Mouse (Mus musculus) c-Kit-positive CD71-positive TER-119-negative erythroid progenitor cells, embryonic 14.5 days (primary cell): ENCODE measurements around the gene Ifih1.

ENCODE experiments used
- DNase-seq: peaks from one replicate; pipeline ENCODE4 v3.0.0-alpha.2; 2013; ENCODE audit warnings: low read depth

Ifih1 gene

DNA sequence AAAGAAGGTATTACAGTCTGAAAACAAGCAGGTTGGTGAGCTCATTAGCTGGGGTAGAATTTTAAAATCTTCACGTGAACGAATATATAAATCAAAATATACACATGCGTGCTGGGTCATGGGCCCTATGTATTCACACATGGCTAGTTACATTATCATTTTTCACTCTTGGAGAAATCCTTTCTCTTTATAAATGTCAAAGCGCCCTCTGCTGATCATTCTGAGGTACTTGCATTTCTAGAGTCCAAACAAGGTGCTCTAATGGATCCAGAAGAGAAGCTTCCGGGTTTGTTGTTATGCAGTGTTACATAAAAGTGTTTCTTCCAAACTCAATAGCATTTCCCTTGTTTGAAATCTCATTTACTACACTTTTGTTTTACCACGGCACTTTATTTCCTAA lies 15.6 kb downstream of the Ifih1 start:
- DNase-seq, result peak; percentile 56

DNA sequence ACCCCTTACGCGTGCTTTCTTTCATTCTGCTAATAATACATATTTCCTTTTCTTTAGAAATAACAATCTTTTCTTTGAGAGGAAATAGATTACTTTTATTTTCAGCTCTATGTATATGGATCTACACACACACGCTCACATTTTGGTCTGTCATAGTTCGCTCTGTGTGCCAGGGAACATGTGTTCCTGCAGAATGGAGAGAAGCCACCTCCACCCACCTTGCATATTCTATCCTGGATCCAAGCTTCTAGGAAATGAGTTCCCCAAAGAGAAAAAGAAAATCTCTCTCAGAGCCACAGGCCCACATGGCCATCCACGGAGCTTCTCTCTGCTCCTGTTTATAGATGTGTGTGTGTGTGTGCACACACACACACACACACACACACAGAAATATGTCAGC lies 17.7 kb downstream of the Ifih1 start:
- no peak for DNase-seq

DNA sequence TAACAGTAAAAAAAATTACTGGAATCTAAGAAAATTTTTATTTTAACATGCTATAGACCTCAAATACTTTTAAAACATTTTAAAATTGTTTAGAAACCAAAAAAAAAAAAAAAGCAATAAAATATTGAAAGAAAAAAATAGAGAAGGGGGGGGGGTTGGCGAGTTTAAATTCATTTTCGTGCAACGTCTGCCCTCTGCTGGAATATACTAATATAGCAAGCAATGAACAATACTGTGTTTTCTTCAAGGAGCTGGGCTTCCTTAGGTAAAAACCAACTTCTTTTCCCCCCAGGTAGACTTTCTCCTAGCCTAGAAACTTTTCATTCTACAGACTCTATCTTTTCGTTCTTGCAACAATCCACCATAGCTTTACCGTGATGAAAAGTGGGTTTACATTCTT lies 18.3 kb downstream of the Ifih1 start:
- DNase-seq, result no peak

DNA sequence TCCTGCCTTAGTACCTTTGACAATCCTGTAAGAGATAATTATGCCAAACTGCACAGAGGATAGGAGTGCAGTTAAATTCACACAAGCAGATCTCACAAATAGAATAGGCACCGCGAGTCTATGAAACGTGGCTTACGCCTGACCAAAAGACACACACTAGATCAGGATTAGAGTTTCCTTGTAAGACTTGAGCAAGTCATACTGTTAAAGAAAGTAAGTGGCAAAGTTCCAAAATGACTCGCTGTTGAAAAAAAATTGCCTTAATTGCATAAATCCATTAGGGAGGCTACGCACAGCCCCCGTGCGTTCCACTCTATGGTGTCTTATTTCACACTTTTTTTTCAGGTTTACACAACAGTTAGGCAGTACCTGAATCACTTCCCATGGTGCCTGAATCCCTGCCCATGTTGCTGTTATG lies 23.0 kb downstream of the Ifih1 start:
- no peak for DNase-seq

DNA sequence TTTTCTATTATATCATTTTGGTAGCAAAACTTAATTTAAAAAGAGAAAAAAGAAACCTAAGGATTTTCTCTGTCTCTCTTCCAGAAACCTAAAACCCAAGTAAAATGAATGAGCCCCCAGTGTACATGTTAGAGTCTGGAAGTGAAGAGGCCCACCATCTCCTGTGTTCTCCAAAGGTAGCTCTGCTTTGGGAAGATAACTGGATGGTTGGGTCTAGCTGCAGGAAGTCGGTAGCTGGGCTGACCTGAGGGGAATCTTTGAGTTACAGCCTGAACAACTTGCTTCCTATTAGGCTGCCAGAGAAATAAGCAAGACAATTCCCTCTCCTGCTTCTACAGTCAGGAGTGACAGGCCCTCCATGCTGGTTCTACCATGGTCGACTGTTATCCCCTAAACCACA lies 26.4 kb downstream of the Ifih1 start:
- DNase-seq, result no peak

DNA sequence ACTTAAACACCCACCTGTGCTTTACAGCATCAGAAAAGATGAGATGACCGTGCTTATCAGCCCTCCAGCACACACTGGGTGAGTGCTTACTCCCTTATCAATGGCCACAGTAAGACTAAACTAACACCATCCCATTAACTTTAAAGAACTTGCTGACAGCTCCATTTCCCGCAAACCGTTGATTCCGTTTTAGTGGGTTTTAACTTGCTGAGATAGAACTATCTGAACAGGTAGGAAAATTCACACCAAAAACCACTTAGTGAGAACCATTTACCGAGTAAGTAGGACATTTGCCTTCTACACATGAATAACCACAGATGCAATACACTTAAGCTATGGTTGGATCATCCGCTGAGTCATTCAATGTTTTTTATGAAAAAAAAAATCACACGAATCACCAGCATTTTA lies 27.1 kb downstream of the Ifih1 start:
- DNase-seq, result peak; percentile 76

DNA sequence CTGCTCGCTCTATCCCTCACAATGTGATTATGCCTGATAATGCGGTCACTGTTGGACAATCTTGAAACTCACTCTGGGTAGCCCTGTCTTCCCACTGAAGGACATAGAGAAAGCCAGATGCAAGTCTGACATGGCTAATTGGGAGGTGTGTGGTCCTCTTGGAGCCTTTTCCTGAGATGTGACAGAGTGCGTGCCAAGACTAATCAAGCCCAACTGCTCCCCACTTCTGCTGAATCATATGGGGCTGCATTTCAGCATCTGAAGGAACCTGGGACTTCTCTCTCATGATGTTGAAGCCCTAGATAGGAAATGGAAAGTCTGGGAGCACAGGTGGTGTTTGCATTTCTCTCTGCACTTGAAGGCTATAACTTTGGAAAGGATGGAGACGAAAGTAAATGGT lies 32.9 kb downstream of the Ifih1 start:
- DNase-seq, result no peak

DNA sequence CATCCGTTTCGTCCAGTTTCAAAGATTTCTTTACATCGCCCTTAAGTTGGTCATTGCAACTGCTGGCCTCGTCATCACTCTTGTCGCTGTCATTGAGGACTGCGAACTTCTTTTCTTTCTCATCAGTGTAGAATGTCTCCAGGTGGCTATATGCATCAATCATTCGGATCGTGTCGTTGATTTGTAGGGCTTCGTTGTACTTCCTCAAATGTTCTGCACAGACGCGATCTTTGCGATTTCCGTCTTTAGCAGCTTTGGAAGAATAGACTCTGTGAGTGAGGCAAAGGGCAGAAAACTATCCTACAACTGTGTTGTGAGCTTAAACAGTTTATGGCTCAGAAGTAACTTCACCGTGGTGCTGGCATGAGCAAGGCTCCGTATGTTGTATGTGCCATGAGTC lies 39.9 kb downstream of the Ifih1 start:
- DNase-seq, result no peak

DNA sequence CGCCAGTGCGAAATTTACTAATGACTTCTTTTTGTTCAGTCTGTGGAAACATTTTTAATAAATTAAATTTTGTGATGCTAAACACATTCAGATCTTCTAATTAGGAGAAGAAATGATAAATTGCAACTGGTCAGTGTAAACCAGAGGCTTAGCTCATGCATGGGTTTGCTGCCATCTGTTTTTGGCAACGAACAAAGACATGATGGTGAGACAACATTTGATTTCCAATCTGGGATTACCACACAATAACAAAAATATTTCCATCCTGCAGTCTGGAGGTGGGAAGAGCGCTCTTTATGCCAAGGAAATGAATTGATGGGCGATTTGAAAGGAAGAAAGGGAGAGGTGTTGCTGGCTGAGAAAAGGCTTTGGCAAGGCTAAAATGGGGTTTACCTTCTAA lies 42.5 kb downstream of the Ifih1 start:
- no peak for DNase-seq

DNA sequence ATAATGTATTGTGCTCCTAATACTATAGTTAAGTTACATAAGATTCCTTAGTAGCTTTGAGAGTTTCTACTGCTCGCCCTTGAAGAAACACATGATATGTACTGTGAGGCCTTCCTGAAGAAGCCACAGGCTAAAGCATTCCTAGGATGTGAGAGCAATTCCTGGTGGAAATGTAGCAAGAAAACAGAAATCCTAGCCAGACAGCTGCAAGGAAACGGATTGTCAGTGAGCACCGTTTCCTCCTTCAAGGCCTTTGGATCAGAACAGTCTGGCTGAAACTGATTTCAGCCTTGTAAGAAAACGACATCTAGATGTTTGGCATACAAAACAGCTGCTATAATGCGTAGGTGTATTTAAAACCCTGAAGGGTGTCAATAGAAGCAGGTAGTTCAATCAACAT lies 49.5 kb downstream of the Ifih1 start:
- DNase-seq, result no peak

DNA sequence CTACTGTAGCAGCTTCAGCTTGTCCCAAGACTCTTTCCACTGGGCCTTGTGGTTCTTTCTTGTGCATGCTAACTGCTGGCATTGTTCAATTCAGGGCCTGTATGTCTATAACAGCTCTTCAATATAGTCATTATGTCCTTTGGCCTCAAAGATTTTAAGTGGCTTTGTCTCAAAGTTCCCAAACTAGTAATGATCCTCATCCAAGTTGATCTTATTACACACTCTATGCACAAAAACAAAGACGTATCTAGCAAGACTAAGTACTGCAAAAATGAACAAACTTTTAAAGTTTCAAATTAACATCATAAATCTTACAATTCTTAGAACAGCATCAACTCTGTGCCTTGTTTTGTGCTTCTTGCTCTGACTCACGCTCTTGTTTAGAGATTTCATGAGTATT lies 51.6 kb downstream of the Ifih1 start:
- no peak for DNase-seq

DNA sequence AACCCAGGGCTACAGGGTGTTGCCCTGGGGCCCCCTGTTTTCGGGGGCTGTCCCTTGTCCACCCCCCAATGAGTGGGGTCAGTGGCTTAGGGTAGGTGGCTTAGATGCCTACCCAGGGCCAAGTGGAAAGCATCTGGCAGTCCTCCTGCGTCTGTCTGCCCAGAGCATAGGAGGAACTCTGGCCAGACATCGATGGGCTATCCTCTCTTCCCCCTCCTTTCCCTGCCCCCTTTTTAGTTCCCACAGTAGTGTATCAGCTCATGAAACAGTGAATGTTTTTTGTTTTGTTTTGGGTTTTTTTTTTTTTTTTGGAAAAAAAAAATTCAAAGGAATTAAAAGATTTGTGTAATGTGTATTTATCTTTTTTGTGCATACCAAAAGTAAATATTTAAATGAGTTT lies 54.5 kb downstream of the Ifih1 start:
- no peak for DNase-seq

DNA sequence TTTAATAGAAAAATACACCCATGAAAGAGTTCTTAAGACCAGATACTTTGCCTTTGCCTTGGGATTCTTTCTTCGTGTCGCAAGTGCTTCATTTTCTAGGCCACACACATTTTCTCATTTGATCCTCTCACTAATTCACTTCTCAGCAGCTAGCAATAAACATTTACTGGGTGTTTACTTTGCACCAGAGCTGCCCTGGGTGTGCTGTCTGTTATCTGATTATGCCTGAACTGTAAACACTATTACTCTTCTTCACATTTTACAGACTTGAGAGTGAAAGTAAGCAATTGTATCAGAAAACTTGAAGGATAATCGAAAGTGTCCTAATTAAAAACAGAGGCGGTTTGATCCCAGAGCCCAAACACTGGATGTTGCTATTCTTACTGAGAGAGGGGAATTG lies 56.7 kb downstream of the Ifih1 start:
- no peak for DNase-seq

DNA sequence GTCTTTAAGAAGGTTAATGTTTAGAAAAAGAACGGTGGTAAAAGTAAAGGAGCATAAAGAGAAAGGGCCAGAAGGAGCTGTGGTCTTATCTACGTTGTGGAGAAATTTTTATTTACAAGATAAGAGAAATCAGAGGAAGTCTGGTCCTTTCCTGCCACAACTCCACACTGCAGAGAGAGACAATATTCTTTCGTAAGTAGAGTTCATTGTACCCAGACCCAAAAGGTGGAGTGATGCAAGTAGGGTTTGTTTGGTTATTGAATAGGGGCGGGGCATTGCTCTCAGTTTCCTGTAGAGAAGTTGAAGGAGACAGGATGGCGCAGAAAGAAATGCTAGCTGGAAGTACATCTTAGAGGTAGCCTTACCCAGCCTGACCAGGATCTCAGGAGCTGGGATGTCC lies 60.3 kb downstream of the Ifih1 start:
- no peak for DNase-seq

DNA sequence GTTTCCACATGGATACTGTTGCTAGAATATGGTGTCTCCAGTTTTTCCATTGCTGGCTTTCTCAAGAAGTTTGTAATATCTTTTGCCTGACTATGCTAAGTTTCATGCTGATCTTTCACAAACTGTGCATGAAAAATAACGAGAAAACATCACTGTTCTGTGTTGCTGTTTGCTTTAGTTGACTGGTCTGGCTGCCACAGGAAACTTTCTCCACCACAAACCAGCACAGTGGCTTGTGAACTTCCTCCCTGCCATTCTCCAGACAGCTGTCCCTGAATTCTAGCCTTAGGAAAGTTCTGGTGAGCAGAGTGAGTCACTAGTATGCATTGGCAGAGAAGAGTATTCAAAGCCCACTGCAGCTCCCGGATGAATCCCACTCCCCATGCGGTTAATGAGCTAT lies 71.1 kb downstream of the Ifih1 start:
- DNase-seq, result no peak

DNA sequence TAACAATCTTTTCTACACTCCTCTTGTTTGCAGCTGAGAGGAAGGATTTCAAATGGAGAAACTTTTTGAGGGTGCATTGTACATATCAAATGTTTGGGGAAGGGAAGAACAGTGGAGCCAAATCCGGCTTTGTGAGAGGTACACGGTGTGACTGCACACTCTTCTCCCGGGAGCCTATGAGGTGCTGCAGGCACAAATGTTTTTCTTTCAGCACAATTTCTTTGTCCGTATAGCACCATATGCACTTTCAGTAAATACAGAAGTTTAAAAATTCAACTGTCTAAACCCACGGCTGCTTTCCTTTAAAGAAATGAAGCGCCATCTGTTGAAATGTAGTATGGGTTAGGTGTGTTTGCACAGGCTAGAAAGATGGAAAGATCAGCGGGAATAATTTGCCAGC lies 71.8 kb downstream of the Ifih1 start:
- no peak for DNase-seq

DNA sequence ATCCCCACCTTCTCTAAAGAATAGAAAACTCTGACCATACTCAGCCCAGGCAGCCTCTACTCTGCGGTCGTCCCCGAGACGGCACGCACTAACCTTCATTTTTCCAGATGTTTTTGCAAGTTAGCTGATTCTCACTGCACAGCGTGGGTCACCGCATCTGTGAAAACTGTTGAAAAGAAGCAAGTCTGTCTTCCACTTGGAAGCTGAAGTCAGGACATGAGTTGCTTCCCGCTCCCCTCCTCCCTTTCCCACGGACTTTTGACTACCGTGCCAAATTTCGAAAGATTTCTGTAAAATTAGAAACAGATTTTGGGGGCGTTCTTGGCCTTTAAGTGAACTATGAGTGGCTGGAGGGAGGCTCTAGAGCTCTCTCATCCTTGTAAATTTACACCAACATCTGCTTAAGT lies 72.3 kb downstream of the Ifih1 start, which contains the start of gene Fap:
Fap (minus strand) TSS at position 323 of the 407 bp plus-strand sequence.
- no peak for DNase-seq

DNA sequence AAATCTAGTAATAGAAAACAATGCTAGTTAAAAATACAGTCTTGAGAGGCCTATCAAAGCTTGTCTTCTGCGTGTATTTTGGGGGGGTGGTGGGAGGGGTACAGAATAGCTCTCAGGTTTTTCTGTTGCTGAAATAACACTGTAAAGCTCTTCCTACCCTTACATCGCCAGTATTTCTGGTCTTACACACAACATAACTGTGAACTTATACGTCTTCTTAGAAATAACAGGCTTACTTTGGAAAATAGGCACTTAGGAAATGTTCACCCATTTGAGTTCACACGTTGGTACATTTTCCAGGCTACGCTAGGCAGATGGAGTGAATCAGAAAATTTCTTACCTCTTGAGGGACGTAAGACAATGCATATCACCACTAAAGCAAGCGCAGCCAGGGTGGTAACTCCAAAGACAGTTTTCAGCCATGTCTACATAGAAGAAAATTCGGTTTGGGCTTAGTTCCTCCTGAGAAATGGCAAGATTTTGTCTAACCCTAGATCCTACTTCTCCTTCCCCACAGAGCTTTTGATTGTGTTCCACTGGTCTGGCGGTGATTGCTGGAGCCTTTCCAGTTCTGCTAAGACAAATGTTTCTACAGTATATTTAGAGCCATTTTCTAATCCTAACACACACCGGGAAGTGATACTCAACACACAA lies 72.8 kb downstream of the Ifih1 start:
- no peak for DNase-seq

DNA sequence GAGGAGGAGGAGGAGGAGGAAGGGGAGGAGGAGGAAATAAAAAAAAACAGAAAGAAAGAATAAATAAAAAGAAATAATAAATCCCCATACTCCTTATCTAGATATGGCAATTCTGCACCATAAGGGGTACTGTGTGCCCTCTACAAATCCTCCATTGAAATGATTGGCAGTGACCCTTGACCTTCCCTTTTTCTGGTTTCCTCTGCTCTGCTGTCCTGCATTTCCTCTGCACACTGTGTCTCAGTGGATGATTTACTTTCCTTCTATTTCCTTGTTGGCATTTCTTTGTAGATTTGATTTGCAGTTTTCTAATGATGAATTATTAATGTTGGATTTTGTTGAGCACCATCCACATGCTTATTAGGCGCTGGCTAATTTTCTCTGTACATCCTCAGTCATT lies 81.4 kb downstream of the Ifih1 start:
- DNase-seq, result no peak

DNA sequence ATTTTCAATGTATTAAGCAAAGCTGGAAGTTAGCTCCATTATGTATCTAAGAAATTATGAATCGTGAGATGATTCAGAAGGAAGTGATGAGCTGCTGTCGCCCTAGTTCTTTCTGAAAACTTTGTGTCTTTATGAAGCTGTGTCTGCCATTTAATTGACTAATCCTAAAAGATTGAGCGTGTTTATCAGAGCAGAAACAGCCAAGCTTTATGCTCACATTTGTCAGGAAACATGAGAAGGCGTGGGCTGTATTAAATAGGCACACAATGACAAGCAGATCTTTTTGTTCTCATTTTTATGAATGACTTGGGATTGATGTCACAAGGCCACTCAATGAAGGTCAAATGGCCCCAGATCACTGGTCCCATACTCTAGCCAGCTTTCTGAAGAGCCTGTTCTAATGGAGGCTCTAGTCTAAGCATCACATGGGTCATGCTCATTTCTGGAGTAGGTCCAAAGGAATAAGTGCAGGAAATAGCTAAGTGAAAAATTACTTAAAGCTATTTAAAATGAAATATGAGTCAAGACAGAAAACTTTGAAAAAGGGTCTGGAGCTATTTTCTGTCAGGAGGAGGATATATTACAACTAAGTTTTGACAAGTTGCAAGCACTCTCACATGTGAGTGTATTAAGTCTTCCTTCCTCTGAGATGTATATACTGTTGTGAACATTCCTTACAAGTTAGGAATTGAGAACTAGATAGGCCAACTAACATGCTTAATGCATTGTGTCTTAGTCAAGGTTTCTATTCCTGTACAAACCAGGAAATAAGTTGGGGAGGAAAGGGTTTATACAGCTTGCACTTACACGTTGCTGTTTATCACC lies 83.2 kb downstream of the Ifih1 start:
- no peak for DNase-seq

DNA sequence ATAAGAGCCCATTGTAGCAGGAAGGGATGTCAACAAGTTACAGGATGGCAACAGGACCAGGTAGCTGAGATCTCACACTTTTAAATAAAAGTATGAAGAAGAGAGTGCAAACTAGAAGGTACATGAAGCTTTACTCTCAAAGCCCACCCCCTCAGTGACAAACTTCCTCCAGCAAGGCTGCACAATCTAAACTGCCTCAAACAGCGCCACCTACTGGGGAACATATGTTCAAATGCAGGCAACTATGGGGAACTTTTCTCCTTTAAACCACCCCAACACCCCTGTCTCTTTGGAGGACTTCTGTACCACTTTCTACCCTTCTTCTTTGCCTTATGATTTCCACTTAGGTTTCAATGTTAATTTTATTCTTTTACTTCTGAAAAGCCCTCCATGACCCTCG lies 88.6 kb downstream of the Ifih1 start:
- DNase-seq, result no peak

DNA sequence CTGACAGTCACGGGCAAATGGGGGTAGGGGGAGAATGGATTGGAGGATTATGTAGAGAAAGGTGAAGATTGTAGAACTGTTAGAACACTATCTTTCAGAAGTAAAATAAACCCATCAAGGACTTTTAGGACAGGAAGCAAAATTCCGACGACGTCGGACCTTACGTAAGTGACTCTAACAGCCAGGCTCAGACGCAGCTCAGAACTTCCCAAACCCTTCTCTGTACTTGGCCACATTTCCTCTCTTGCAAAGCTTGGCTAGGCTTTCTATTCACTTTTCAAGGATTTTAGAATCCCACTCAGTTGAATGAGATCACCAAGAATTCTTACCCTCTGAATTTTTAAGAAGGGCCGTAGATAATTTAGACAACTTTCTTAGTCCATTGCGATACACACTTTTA lies 89.7 kb downstream of the Ifih1 start:
- no peak for DNase-seq

DNA sequence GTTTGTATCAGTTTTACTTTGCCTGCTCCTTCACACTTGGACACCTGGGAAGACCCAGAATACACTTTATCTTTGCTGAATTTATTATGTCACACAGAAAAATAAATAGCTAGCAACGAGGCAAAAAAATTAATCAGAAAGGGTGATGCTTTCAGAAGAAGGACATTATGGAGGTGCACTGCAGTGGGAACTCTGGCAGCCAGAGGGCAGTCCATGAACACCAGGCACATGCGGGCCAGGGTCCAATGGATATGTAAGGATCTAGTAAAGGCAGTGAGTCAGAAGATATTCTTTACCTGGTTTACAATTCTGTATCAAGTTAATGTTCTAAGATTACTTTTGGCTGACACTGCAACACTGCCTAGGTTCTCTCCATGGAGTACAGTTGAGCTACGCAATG lies 96.4 kb downstream of the Ifih1 start:
- no peak for DNase-seq

DNA sequence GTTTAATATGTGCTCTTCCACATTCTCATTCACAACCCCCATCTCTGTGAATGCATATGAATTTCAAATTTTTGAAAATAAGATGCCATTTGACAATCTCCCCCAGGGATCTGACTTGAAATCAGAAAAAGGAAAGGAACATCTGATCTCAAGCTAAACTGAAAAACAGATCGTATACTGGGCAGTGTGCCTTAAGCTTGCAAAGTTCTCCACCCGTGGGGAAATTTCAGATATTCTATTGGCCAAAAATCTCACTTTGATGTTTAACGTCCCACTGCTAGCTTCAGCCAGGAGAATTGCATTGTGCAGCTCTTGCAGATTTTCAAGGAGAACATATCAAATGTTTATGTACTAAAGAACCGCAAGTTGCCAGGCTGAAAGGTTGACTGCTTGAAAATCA lies 96.9 kb downstream of the Ifih1 start:
- DNase-seq, result no peak
